Mouse (Mus musculus) lung, postnatal 4 days (tissue): Measurements from ENCODE around the gene Zfp319.
"Not testable (repeated sequence)": the region's sequence is repeated elsewhere in the genome, so short reads cannot be mapped to it uniquely, and the experiment has no call there.

Experiments
- DNase-seq, 2 experiments: peaks; one replicate each; pipeline ENCODE4 v3.0.0; 2021

Zfp319 gene

GRCm38 (mm10) chr8:95331720-95332436 lies at the start of gene Zfp319, which contains the start of gene Usb1:
Zfp319 (minus strand) TSS chr8:95331950.
Usb1 (plus strand) TSS chr8:95332284.
- peak; percentile 97 for DNase-seq

GRCm38 (mm10) chr8:95380953-95381352 lies 49.2 kb upstream of the Zfp319 start:
- DNase-seq, result no peak

GRCm38 (mm10) chr8:95378928-95379327 lies 47.2 kb upstream of the Zfp319 start:
- DNase-seq, result not testable (repeated sequence)

GRCm38 (mm10) chr8:95377863-95378291 lies 46.1 kb upstream of the Zfp319 start:
- DNase-seq, result peak; percentile 78 to 91

GRCm38 (mm10) chr8:95377101-95377500 lies 45.4 kb upstream of the Zfp319 start:
- DNase-seq, result no peak

GRCm38 (mm10) chr8:95376309-95376999 lies 44.7 kb upstream of the Zfp319 start:
- no peak for DNase-seq

- no peak for DNase-seq
Measured at GRCm38 (mm10) chr8:95375374-95375930, 43.7 kb upstream of the Zfp319 start.

GRCm38 (mm10) chr8:95374429-95374828 lies 42.7 kb upstream of the Zfp319 start:
- no peak for DNase-seq

- DNase-seq, result no peak
Measured at GRCm38 (mm10) chr8:95373389-95374002, 41.7 kb upstream of the Zfp319 start.

- peak in 1 of 2 experiments; percentile 35 for DNase-seq
Measured at GRCm38 (mm10) chr8:95369581-95370326, 38.0 kb upstream of the Zfp319 start.

GRCm38 (mm10) chr8:95363849-95364248 lies 32.1 kb upstream of the Zfp319 start:
- no peak for DNase-seq

GRCm38 (mm10) chr8:95362272-95362671 lies 30.5 kb upstream of the Zfp319 start:
- DNase-seq, result no peak

GRCm38 (mm10) chr8:95361016-95361341 lies 29.2 kb upstream of the Zfp319 start:
- DNase-seq, result no peak

GRCm38 (mm10) chr8:95360181-95361015 lies 28.6 kb upstream of the Zfp319 start:
- DNase-seq, result no peak

- DNase-seq, result peak; percentile 31 to 62
Measured at GRCm38 (mm10) chr8:95358550-95359411, 27.0 kb upstream of the Zfp319 start.

- DNase-seq, result peak in 1 of 2 experiments; percentile 34
Measured at GRCm38 (mm10) chr8:95354606-95355005, 22.9 kb upstream of the Zfp319 start.

GRCm38 (mm10) chr8:95352871-95353866 lies 21.4 kb upstream of the Zfp319 start:
- peak; percentile 67 to 77 for DNase-seq

GRCm38 (mm10) chr8:95352151-95352870 lies 20.6 kb upstream of the Zfp319 start, which contains the start of gene Mmp15:
Mmp15 (plus strand) TSS chr8:95352268.
- DNase-seq, result peak; percentile 83 to 90

GRCm38 (mm10) chr8:95351461-95351860 lies 19.7 kb upstream of the Zfp319 start:
- peak in 1 of 2 experiments; percentile 53 for DNase-seq
